Mouse (Mus musculus): ENCODE data around the gene Gm5269. TPM values are rescaled to one million over a fixed set of nuclear protein-coding genes. Genes with fewer than 3 reads are reported as not detected.

Gm5269 gene
- polyA plus RNA-seq, 1 experiment from 2014 or later, result not detected

DNA sequence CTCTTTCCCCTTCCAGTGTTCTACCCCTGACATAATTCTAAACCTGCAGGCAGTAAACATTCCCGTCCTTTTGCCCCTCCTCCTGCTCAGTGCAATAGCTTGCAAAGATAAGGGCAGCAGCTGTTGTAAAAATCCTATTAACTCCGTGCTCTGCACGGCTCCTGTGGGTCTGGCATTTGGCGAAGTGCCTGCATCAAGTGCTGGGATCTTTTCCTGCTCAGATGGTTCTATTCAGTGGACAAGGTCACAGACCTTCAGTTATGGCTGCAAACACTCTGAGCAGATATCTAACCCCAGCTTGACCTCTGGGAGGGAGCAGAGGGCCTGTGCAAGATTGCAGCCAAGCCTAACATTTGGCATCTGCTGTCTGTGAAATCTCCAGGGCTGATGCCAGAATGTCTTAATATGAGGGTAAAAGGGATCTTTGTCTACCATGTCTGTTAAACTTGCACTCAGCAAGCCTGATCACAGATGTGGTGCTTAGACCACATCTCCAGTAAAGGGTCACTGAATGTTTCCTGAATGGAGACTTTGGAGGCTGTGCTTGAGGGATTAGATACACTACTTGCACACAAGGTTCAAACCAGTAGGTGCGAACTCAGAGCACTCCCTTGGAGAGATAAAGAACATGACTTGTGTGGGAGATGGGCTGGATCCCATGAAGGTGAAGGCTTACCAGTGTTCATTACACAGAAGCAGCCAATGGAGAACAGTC, 15.2 kb upstream of the Gm5269 start:
- DNase-seq (ENCODE audit: extremely low spot score, low spot score), result no peak
- Histone ChIP-seq H3K9me3 (no peaks in the 10 kb centered on the region), H3K4me1 (peaks cover 12% of the 10 kb centered on the region), H3K4me3 (no peak overlapping the region), H3K36me3 (replicated peaks) (no peaks in the 10 kb centered on the region), H3K27me3 (ENCODE audit: poor library complexity, severe bottlenecking) (no peaks in the 10 kb centered on the region), H3K27ac (no peak overlapping the region)
- WGBS, result 32% methylated on average over 5 of the region's 5 CpGs

DNA sequence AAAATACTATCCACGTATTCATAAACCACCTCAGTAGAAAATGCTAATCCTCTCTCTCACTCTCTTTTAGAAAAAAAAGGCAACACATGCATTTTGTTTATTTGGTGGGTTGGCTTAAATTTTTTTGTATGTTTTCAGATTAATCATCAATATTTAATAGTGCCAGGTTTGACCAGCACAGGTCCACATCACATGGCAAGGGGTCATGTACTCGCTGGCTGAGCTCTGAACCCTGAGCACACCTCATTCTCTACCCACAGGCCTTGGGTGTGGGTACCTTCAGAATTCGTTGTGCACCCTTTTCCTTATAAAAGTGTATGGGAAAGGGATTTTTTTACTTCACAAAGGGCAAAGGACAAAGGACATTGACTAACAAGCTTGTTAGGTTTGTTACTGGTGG, 14.1 kb upstream of the Gm5269 start:
- Histone ChIP-seq H3K4me1 (peaks cover 12% of the 10 kb centered on the region), H3K4me3 (no peak overlapping the region), H3K36me3 (replicated peaks) (no peaks in the 10 kb centered on the region), H3K27ac (no peak overlapping the region), H3K9me3 (no peaks in the 10 kb centered on the region), H3K27me3 (ENCODE audit: poor library complexity, severe bottlenecking) (no peaks in the 10 kb centered on the region)
- 82% methylated on average over 3 of the region's 3 CpGs for WGBS
- DNase-seq (ENCODE audit: extremely low spot score, low spot score), result no peak

- Histone ChIP-seq H3K27me3 (ENCODE audit: poor library complexity, severe bottlenecking) (no peaks in the 10 kb centered on the region), H3K9me3 (no peaks in the 10 kb centered on the region), H3K36me3 (replicated peaks) (no peaks in the 10 kb centered on the region), H3K4me1 (no peaks in the 10 kb centered on the region), H3K4me3 (no peak overlapping the region), H3K27ac (no peak overlapping the region)
- WGBS, result 65% methylated on average over 1 of the region's 1 CpGs
- no peak for DNase-seq (ENCODE audit: extremely low spot score, low spot score)
Observed at GRCm38 (mm10) chr1:45898044-45898443, 8.0 kb upstream of the Gm5269 start.

DNA sequence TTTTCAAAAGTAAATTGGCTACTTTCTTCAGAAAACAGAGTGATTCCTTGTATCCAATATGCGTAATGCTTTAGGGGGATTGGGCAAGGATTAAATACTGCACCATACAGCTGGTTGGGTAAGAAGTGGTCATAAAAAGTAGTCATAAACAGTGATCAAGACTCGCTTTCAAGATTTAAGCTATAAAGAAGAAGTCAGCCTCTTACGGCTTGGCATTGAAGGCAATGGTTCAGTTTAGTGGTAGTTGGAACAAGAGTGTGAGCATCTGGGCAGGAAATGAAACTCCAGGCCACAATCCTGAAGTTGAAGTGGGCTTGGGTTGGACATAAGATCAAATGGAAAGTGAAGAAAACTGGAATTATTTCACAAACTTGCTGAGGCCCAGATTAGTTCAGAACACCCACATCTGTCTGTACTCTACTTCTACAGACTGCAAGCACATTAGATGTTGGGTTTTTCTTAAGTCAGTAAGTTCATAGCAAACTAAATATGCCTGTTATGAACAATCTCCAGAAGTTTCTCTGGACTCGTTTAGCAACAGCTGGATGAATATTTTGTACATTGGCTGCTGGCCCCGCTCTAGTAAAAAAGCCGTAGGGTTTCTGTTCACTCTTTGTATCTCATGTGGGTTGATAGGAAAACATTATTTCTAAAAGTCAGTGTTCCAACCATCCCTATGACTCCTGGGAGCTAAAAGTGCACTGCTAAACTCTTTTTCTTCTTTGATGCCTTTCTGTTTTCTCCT, 4.3 kb upstream of the Gm5269 start:
- Histone ChIP-seq H3K9me3 (no peaks in the 10 kb centered on the region), H3K27me3 (ENCODE audit: poor library complexity, severe bottlenecking) (no peaks in the 10 kb centered on the region), H3K4me1 (no peaks in the 10 kb centered on the region), H3K4me3 (no peak overlapping the region), H3K36me3 (replicated peaks) (no peaks in the 10 kb centered on the region), H3K27ac (no peak overlapping the region)
- no peak for DNase-seq (ENCODE audit: extremely low spot score, low spot score)
- 95% methylated on average over 6 of the region's 6 CpGs for WGBS

GRCm38 (mm10) chr1:45891986-45892385, 1.9 kb upstream of the Gm5269 start:
- 76% methylated on average over 2 of the region's 2 CpGs for WGBS
- H3K36me3 ChIP-seq (replicated peaks), result no peaks in the 10 kb centered on the region
- no peaks in the 10 kb centered on the region for H3K4me1 ChIP-seq
- DNase-seq (ENCODE audit: extremely low spot score, low spot score), result no peak
- H3K9me3 ChIP-seq, result no peaks in the 10 kb centered on the region
- no peak overlapping the region for H3K4me3 ChIP-seq
- no peak overlapping the region for H3K27ac ChIP-seq
- no peaks in the 10 kb centered on the region for H3K27me3 ChIP-seq (ENCODE audit: poor library complexity, severe bottlenecking)

GRCm38 (mm10) chr1:45886800-45887199, 3.3 kb downstream of the Gm5269 start:
- no peaks in the 10 kb centered on the region for H3K36me3 ChIP-seq (replicated peaks)
- no peaks in the 10 kb centered on the region for H3K4me1 ChIP-seq
- no peaks in the 10 kb centered on the region for H3K27me3 ChIP-seq (ENCODE audit: poor library complexity, severe bottlenecking)
- no peak overlapping the region for H3K27ac ChIP-seq
- H3K9me3 ChIP-seq, result no peaks in the 10 kb centered on the region
- no peak overlapping the region for H3K4me3 ChIP-seq
- 92% methylated on average over 9 of the region's 9 CpGs for WGBS
- no peak for DNase-seq (ENCODE audit: extremely low spot score, low spot score)

DNA sequence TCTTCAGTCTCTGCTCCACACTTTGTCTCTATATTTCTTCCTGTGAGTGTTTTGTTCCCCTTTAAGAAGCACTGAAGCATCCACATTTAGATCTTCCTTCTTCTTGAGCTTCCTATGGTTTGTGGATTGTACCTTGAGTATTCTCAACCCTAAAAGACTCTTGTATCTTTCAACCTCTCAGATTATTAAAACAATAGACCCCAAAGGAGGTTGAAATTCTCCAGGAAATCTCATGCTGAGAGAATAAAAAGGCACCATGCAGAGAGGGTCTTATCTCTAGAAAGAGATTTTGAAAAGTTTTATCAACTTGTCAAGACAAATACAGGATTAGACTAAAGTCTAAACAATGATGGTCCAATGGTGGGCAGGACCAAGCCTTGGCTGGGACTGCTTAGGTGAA, 6.7 kb downstream of the Gm5269 start:
- DNase-seq (ENCODE audit: extremely low spot score, low spot score), result no peak
- Histone ChIP-seq H3K27ac (no peak overlapping the region), H3K27me3 (ENCODE audit: poor library complexity, severe bottlenecking) (no peaks in the 10 kb centered on the region), H3K4me1 (no peaks in the 10 kb centered on the region), H3K9me3 (no peaks in the 10 kb centered on the region), H3K4me3 (no peak overlapping the region), H3K36me3 (replicated peaks) (no peaks in the 10 kb centered on the region)

GRCm38 (mm10) chr1:45882076-45882475, 8.0 kb downstream of the Gm5269 start:
- H3K27me3 ChIP-seq (ENCODE audit: poor library complexity, severe bottlenecking), result no peaks in the 10 kb centered on the region
- no peak overlapping the region for H3K27ac ChIP-seq
- DNase-seq (ENCODE audit: extremely low spot score, low spot score), result no peak
- no peak overlapping the region for H3K4me3 ChIP-seq
- 75% methylated on average over 6 of the region's 6 CpGs for WGBS
- no peaks in the 10 kb centered on the region for H3K4me1 ChIP-seq
- H3K9me3 ChIP-seq, result no peaks in the 10 kb centered on the region
- H3K36me3 ChIP-seq (replicated peaks), result no peaks in the 10 kb centered on the region

DNA sequence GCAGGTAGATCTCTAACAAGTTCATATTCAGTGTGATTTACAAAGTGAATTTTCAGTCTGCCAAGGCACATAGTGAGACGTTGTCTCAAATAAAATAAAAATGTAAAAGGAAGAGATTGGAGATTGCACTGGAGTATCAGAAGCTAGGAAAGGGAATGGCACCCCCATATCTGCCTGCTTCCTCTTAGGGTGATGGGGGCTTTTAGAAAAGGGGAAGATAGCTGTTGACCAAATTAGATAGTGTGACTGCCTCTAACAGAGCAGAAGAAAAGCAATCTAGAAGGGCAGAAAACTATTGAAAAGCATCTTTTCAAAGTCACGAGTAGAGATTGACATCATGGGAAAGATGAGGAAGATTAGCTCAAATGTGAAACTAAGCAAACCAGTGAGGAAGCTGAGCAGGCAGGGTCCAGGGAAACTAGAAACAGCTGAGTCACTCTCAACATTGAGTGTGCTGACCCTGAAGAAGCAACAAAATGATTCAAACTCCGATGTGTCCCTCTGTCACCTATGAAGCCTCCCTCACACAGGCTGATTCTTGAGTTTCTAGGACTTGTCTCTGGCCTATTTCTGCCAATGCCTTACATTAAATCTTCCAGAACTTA, 8.7 kb downstream of the Gm5269 start:
- Histone ChIP-seq H3K4me3 (no peak overlapping the region), H3K36me3 (replicated peaks) (no peaks in the 10 kb centered on the region), H3K9me3 (no peaks in the 10 kb centered on the region), H3K4me1 (no peaks in the 10 kb centered on the region), H3K27me3 (ENCODE audit: poor library complexity, severe bottlenecking) (no peaks in the 10 kb centered on the region), H3K27ac (no peak overlapping the region)
- WGBS, result 79% methylated on average over 3 of the region's 3 CpGs
- no peak for DNase-seq (ENCODE audit: extremely low spot score, low spot score)

- H3K27me3 ChIP-seq (ENCODE audit: poor library complexity, severe bottlenecking), result no peaks in the 10 kb centered on the region
- H3K4me1 ChIP-seq, result no peaks in the 10 kb centered on the region
- 86% methylated on average over 3 of the region's 3 CpGs for WGBS
- no peak overlapping the region for H3K27ac ChIP-seq
- DNase-seq (ENCODE audit: extremely low spot score, low spot score), result no peak
- no peaks in the 10 kb centered on the region for H3K36me3 ChIP-seq (replicated peaks)
- no peaks in the 10 kb centered on the region for H3K9me3 ChIP-seq
- H3K4me3 ChIP-seq, result no peak overlapping the region
Observed at GRCm38 (mm10) chr1:45877463-45877862, 12.6 kb downstream of the Gm5269 start.

GRCm38 (mm10) chr1:45876450-45877198, 13.4 kb downstream of the Gm5269 start:
- Histone ChIP-seq H3K4me3 (no peak overlapping the region), H3K4me1 (no peaks in the 10 kb centered on the region), H3K27me3 (ENCODE audit: poor library complexity, severe bottlenecking) (no peaks in the 10 kb centered on the region), H3K36me3 (replicated peaks) (no peaks in the 10 kb centered on the region), H3K9me3 (no peaks in the 10 kb centered on the region), H3K27ac (no peak overlapping the region)
- no peak for DNase-seq (ENCODE audit: extremely low spot score, low spot score)
- WGBS, result 91% methylated on average over 6 of the region's 6 CpGs

- Histone ChIP-seq H3K4me3 (no peak overlapping the region), H3K36me3 (replicated peaks) (no peaks in the 10 kb centered on the region), H3K27me3 (ENCODE audit: poor library complexity, severe bottlenecking) (no peaks in the 10 kb centered on the region), H3K4me1 (no peaks in the 10 kb centered on the region), H3K27ac (no peak overlapping the region), H3K9me3 (no peaks in the 10 kb centered on the region)
- 82% methylated on average over 2 of the region's 2 CpGs for WGBS
- DNase-seq (ENCODE audit: extremely low spot score, low spot score), result no peak
Observed at GRCm38 (mm10) chr1:45875640-45876039, 14.4 kb downstream of the Gm5269 start.

DNA sequence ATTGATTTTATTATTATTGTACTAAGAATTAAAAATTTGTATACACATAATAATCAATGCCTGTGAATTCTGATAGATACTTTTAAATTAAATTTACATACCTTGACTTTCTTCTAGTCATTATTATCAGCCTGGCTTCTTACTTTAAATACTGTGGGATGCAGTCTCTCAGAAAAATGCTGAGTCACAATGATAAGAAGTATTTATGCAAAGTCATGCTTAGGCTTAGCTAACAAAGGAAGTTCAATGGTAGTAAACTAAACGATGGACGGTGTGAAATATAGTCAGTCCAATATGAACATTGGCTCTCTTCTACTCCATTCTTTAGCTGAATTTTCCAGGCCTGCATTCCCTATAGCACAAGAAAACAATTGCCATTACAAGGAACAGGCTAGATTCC, 16.8 kb downstream of the Gm5269 start:
- no peaks in the 10 kb centered on the region for H3K36me3 ChIP-seq (replicated peaks)
- no peak for DNase-seq (ENCODE audit: extremely low spot score, low spot score)
- H3K27ac ChIP-seq, result no peak overlapping the region
- H3K9me3 ChIP-seq, result no peaks in the 10 kb centered on the region
- H3K4me1 ChIP-seq, result no peaks in the 10 kb centered on the region
- H3K4me3 ChIP-seq, result no peak overlapping the region
- H3K27me3 ChIP-seq (ENCODE audit: poor library complexity, severe bottlenecking), result no peaks in the 10 kb centered on the region
- WGBS, result 91% methylated on average over 2 of the region's 2 CpGs

All from forebrain, embryonic 10.5 days (tissue).